Mouse (Mus musculus) adrenal gland, postnatal 14 days (tissue): Measurements from ENCODE around the gene Ncl. TPM values are rescaled to one million over a fixed set of nuclear protein-coding genes. Genes with fewer than 3 reads are reported as not detected.

Experiments
- DNase-seq: peaks from one replicate; pipeline ENCODE4 v3.0.0; 2021; ENCODE audit warnings: mixed read lengths
- microRNA-seq, 2 experiments: library from miRNA; unstranded; fragments of <30 nt; microRNA quantifications; one replicate each; pipeline ENCODE4 v1.2.0; 2021
- total RNA-seq: library from RNA; stranded (reverse); gene quantifications from 2 replicates; pipeline ENCODE4 v1.2.3, GENCODE M21; 2021

The Ncl gene
- total RNA-seq, 1 experiment from 2014 or later: 330 TPM

- DNase-seq: no peak
Measured at GRCm38 (mm10) chr1:86313096-86313771, 46.0 kb downstream of the Ncl start.

- DNase-seq: no peak
Measured at GRCm38 (mm10) chr1:86312269-86312668, 46.9 kb downstream of the Ncl start.

GRCm38 (mm10) chr1:86311467-86312005 lies 47.7 kb downstream of the Ncl start:
- no peak for DNase-seq

GRCm38 (mm10) chr1:86310536-86311310 lies 48.5 kb downstream of the Ncl start:
- DNase-seq: no peak

GRCm38 (mm10) chr1:86309270-86309833 lies 49.8 kb downstream of the Ncl start:
- no peak for DNase-seq

GRCm38 (mm10) chr1:86307871-86308641 lies 51.1 kb downstream of the Ncl start:
- DNase-seq: no peak

GRCm38 (mm10) chr1:86307177-86307762 lies 51.9 kb downstream of the Ncl start:
- DNase-seq: no peak

GRCm38 (mm10) chr1:86306686-86307085 lies 52.5 kb downstream of the Ncl start:
- DNase-seq: no peak

GRCm38 (mm10) chr1:86303873-86304250 lies 55.3 kb downstream of the Ncl start:
- DNase-seq: no peak

- peak; percentile 73 for DNase-seq
Measured at GRCm38 (mm10) chr1:86303063-86303872, 55.9 kb downstream of the Ncl start.

- no peak for DNase-seq
Measured at GRCm38 (mm10) chr1:86302532-86302931, 56.7 kb downstream of the Ncl start, which contains the start of gene B3gnt7. B3gnt7 (plus strand) TSS chr1:86302832.

- no peak for DNase-seq
Measured at GRCm38 (mm10) chr1:86301221-86302091, 57.7 kb downstream of the Ncl start.

- DNase-seq: no peak
Measured at GRCm38 (mm10) chr1:86300731-86301130, 58.5 kb downstream of the Ncl start.

- DNase-seq: no peak
Measured at GRCm38 (mm10) chr1:86300093-86300492, 59.1 kb downstream of the Ncl start.

Small RNA genes within 50 kb of the gene (microRNA-seq; reads per million reads assigned to microRNA genes)
- gene mmu-mir-3535: 136 to 328 reads per million in 2 experiments

Other genes starting within 250 kb of the Ncl start
- gene Htr2b, start 247.4 kb downstream of the Ncl start, total RNA-seq: not detected in 2 replicates
- 1.4 and 3.3 TPM in 2 replicates for gene Gm21972, start 225.8 kb downstream of the Ncl start, total RNA-seq
- 8.3 and 10.6 TPM in 2 replicates for gene Armc9, start 204.6 kb downstream of the Ncl start, total RNA-seq
- 0.19 and 0.56 TPM in 2 replicates for gene B3gnt7, start 56.6 kb downstream of the Ncl start, total RNA-seq
- gene Nmur1, start 66.8 kb upstream of the Ncl start, total RNA-seq: not detected in 2 replicates
- not detected in 2 replicates for gene Tex44, start 66.9 kb upstream of the Ncl start, total RNA-seq
- 806 and 848 TPM in 2 replicates for gene Ptma, start 167.3 kb upstream of the Ncl start, total RNA-seq
- gene Pde6d, start 223.2 kb upstream of the Ncl start, total RNA-seq: 28.8 and 30.3 TPM in 2 replicates
- gene Cops7b, start 223.5 kb upstream of the Ncl start, total RNA-seq: 13.7 and 13.8 TPM in 2 replicates